Mouse (Mus musculus) adrenal gland, postnatal 36 days (tissue): Measurements from ENCODE around the gene Eme2. TPM values are rescaled to one million over a fixed set of nuclear protein-coding genes. Genes with fewer than 3 reads are reported as not detected.

ENCODE experiments used
- DNase-seq, 2 experiments: peaks; one replicate each; pipeline ENCODE4 v3.0.0; 2021; ENCODE audit warnings: mixed read lengths in 1 of 2
- total RNA-seq, 2 experiments: library from RNA; stranded (reverse); gene quantifications; 2 replicates each; pipeline ENCODE4 v1.2.3; 2021

Eme2 gene
- total RNA-seq, 2 experiments from 2014 or later, result 41.0 to 42.3 TPM

GRCm38 (mm10) chr17:24896993-24897269 lies 2.0 kb upstream of the Eme2 start:
- DNase-seq, result no peak

GRCm38 (mm10) chr17:24896241-24896992 lies 1.5 kb upstream of the Eme2 start, which contains the start of gene Nme3:
Gene Nme3, plus strand, starts transcription at chr17:24896500.
- peak; percentile 86 to 91 for DNase-seq

DNA sequence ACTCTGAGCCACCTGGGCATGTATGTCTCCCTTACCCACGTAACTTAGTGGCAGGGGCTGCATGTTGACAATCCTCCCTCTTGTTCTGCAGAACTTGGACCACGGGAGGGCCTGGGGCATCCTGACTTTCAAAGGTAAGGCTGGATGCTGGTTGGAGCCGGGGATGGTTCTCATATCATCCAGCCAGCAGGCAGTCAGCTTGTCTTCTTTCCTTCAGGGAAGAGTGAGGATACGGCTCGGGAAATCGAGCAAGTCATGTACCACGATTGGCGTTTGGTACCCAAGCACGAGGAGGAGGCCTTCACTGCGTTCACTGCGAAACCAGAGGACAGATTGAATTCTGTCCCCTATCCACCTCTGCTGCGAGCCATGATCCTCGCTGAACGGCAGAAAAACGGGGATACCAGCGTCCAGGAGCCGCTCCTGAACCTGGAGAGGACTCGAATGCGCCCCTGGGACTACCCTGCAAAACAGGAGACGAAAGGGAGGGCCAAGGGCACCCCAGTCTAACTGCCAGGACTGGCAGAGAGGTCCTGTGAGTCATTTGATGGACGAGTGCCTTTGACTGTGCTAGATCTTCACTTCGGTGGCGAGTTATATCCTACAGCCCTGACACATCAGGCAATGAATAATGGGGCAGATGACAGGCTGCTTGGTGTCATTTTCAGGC lies 819 bp upstream of the Eme2 start:
- peak; percentile 73 to 81 for DNase-seq

DNA sequence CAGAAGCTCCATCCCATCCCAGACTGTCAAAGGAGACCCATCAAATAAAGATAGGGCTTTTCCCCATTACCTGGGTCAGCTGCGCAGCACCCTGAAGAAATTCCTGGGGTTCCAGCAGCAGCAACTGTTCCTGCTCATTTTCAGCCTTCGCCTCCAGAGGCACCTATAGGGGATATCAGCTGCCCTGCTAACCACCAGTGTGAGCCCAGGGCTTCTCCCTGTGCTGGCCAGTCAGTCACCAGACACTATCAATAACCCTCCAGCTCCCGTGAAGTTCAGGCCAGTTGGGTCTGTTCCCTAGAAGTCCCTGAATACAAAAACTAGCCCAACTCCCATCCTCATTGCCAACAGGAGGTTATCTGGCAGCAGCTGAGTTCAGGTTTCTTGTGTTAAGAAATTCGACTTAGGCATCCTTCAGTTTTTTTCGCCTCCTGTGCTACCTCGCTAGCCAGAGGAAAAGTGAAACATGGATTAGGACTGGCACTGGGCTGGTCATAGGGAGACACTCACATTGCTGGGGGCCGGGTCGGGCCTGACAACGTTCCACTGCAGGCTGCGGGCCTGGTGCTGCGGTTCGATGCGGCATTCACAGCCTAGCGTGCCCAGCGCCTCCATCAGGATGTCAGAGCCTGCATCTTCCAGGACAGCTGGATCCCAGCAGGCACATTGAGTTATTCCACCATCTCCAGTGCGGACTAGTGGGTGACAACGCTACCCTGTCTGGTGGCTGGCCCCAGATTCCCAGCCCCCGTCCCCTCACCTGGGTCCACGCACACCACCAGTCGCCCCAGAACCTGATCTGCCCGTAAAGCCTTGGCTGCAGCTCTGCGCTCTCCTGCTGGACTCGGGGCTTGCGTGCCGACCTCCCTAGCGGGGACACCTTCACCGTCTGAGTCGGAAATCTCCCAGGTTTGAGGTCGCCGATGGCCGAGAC lies 559 bp downstream of the Eme2 start:
- peak in 1 of 2 experiments; percentile 21 for DNase-seq

DNA sequence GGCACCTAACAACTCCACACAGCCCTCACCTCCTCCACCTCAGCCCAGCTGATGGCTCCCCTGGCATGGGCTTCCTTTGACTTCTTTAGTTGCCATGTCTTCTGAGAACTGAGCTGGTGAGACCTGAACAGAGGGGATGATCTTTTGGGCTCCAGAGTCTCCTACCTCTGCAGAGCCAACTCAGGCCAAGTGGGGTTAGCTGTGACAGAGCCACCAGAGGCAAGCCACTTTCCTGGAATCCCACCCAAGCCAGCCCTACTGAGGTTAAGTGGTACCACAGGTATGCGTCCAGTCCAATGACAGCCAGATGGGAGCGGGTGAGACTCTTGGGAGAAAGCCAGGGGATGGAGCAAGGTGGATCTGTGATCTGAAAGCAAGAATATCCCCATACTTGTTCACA lies 1.6 kb downstream of the Eme2 start:
- DNase-seq, result no peak

DNA sequence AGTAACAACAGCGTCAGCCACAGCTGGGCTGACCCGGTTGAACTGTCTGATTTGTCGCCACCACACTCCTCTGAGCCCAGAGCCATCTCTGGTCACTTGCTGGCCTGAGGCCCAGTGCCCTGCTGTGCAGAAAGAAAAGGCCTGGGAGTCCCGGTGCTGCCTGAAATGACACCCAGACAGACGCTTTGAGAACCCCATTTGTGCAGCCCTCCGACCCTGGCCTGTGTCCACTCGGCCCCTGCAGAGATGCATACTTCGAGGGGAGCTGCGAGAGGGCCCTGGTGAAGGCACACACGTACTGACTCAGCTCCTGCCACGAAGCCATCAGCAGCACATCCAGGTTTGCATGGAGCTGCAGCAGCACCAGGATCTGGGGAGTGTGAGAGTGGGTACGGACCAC lies 2.1 kb downstream of the Eme2 start:
- DNase-seq, result no peak

GRCm38 (mm10) chr17:24891321-24891720 lies 3.6 kb downstream of the Eme2 start:
- no peak for DNase-seq

DNA sequence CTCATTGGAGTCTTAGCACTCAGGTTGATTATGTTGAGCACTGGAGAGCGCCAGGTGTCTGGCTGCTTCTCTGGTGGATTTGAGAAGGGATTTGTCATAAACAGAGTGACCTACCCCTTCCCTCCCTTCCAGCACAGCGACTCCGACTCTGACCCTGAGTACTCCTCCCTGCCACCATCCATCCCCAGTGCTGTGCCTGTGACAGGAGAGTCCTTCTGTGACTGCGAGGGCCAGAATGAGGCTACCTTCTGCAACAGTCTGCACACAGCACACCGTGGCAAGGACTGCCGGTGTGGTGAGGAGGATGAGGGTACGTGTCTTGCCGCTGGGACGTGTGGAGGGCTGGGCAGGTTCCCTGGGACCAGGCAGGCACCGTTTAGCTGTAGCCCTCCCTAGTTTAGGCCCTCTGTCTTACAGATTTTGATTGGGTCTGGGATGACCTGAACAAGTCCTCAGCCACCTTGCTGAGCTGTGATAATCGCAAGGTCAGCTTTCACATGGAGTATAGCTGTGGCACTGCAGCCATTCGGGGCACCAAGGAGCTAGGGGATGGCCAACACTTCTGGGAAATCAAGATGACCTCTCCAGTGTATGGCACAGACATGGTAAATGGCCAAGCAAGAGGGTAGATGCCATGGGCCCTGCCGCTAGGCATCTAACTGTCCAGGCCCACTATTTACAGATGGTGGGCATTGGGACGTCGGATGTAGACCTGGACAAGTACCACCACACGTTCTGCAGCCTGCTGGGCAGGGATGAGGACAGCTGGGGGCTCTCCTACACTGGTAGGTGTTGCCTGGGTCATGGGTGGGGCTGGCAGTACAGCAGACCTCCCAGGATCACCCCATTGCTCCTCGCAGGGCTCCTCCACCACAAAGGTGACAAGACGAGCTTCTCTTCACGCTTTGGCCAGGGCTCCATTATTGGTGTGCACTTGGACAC lies 4.5 kb downstream of the Eme2 start:
- no peak for DNase-seq

DNA sequence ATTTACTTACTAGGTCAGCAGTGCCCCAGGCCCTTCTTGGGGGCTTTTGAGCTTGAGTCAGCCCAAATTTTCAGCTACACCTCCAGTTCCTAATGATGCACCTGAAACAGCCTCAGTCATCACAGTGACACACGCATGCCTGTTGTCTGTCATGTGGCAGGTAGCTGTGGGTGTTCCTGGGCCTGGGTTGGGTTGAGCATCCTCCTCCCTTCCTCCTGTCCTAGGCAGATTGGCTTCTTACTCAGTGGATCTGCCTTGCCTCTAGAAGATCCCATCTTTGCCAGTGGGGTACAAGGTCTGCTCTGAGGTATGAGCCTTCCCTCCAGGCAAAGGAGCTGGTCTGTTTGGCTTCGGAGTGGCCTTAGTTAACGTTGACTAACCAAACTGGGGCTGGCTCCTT lies 6.0 kb downstream of the Eme2 start:
- DNase-seq, result no peak

GRCm38 (mm10) chr17:24887291-24888080 lies 7.4 kb downstream of the Eme2 start:
- DNase-seq, result no peak

DNA sequence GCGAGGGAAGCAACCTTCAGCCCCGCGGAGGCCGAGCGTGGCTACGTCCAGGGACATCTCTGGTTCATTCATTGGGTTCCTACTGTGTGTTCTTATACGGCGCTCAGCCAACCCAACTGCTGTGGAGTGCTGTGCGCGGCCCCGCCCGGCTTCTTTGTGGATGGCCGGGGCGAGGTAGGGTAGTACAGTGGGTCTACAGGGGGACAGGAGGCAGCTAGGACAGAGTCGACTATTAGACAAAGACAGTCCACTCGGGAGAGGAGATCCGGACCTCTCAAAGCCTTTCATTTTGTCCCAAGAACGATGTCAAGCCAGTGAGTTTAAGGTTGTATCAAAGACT lies 8.0 kb downstream of the Eme2 start:
- DNase-seq, result no peak

DNA sequence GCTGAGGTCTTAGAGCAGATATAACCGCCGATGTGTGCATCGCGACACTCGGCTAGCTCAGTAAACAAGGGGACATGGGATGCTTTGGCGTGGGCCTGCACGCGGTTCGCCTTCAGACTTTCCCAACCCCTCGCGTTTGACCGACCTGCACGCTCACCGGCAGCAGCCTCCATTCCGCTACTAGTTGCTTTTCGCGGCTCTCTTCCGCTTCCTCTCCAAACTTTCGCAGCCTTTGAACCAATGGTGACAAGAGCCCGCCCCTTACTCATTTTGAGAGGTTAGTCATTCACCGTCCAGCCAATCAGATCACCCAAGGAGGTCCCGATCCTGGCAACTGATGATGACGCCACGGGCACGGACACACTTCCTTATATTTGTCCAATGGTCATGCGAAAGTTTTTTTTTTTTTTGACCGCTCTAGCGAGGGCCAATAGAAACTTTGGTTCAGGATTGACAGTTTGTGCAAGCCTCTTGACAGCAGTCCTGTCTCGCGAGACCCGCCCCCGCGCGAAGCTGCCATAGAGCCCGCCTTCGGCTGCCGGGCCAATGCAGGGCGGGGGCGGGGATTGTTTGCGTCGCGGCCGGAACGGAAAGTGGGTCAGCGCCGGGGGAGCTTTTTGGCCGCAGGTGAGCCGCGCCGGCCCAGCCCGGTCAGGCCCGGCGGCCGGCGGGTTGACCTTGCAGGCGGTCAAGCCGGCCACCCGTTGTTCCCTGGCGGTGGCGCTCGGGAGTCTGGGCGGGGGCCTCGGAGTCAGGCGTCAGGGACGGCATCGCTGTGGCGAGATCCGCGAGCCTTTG lies 8.6 kb downstream of the Eme2 start, which contains the start of the genes Nubp2 and Spsb3:
TSS of gene Nubp2 (minus strand) at position 216 of the 798 bp plus-strand sequence.
TSS of gene Spsb3 (plus strand) at position 510 of the 798 bp plus-strand sequence.
- DNase-seq, result peak; percentile 99

DNA sequence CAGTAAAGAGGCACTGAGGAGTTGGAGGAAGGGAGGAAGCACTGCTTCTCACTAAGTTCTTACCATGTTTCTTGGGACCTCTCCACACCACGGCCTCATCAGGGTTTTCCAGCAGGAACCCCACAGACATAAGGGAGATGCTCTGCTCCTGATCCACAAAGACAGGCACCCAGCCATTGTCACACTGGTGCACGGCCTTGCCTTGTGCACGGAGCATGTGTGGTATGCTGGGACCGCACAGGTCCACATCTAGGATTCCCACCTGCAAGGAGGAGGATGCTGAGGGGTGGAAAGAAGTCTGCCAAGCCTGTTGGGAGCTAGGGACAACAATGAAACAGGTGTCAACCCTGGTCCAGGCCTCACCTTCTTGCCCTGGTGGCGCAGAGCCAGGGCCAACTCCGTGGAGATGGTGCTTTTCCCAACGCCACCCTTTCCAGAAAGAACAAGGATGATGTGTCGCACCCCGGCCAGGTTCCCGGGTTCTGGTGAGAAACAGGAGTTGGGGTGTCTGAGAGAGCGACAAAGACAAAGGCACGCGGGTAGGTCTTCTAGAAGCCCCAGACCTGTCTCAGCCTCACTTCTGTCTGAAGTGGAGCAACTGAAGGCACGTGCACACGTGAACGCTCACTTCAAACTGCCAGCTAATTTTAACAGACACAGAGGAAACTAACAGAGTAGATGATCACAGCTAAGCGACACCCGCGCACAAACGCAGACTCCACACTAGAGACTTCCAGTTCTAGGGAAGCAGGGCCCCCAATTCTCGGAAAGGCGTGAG lies 9.3 kb downstream of the Eme2 start:
- no peak for DNase-seq

DNA sequence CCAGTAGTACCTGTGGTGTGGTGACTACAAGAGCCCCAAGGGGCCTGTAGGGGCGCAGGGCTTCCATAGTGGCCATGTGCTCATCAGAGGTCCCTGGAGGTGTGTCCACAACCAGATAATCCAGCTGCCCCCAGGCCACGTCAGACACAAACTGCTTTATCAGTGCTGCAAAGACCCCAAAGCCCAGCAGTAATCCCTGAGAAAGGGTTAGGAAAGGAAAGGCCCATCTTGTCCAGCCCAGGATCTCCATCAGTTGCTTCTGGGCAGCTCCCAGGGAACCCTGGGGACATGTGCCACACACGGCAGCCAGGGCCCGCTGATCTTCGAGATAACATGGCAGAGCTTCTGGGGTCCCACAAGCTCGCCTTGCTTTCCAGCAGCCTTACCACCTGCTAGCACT lies 10.5 kb downstream of the Eme2 start:
- no peak for DNase-seq

- DNase-seq, result peak in 1 of 2 experiments; percentile 52
Measured at GRCm38 (mm10) chr17:24881738-24882440, 13.0 kb downstream of the Eme2 start.

GRCm38 (mm10) chr17:24878531-24878930 lies 16.4 kb downstream of the Eme2 start:
- peak in 1 of 2 experiments; percentile 38 for DNase-seq

DNA sequence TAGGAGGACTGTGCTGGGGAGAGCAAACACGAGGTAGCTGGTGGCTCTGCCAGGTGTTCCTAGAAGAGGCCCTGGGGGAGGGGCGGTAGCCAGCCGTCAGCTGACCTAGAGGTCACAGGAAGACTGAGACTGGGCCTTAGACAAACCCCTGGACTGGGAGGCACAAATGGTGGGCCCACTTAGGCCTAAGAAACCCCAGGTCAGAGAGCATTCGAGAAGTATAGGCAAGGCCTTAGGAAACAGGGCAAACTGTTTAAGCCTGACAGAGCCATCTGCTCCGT lies 16.8 kb downstream of the Eme2 start:
- DNase-seq, result peak in 1 of 2 experiments; percentile 71

GRCm38 (mm10) chr17:24877336-24878116 lies 17.4 kb downstream of the Eme2 start:
- DNase-seq, result peak in 1 of 2 experiments; percentile 59
